Mouse (Mus musculus): ENCODE measurements around the gene Grb2.

The Grb2 gene

GRCm38 (mm10) chr11:115686369-115686768 is 22.0 kb downstream of the Grb2 start:
- no peak for DNase-seq (ENCODE audit: low spot score in 2 of 2)

- no peak for DNase-seq (ENCODE audit: low spot score in 2 of 2)
These were observed 22.4 kb downstream of the Grb2 start for GRCm38 (mm10) chr11:115685954-115686353.

- no peak for DNase-seq (ENCODE audit: low spot score in 2 of 2)
These were observed 23.5 kb downstream of the Grb2 start for GRCm38 (mm10) chr11:115684877-115685276.

- DNase-seq (ENCODE audit: low spot score in 2 of 2) = no peak
These were observed 25.1 kb downstream of the Grb2 start for GRCm38 (mm10) chr11:115683326-115683725.

- DNase-seq (ENCODE audit: low spot score in 2 of 2) = no peak
These were observed 26.0 kb downstream of the Grb2 start for GRCm38 (mm10) chr11:115682411-115682810.

- DNase-seq (ENCODE audit: low spot score in 2 of 2) = no peak
These were observed 28.7 kb downstream of the Grb2 start for GRCm38 (mm10) chr11:115679554-115680238.

GRCm38 (mm10) chr11:115678861-115679260 is 29.5 kb downstream of the Grb2 start:
- no peak for DNase-seq (ENCODE audit: low spot score in 2 of 2)

GRCm38 (mm10) chr11:115677511-115677910 is 30.9 kb downstream of the Grb2 start:
- DNase-seq (ENCODE audit: low spot score in 2 of 2) = no peak

GRCm38 (mm10) chr11:115676738-115677137 is 31.7 kb downstream of the Grb2 start:
- no peak for DNase-seq (ENCODE audit: low spot score in 2 of 2)

- DNase-seq (ENCODE audit: low spot score in 2 of 2) = peak in 1 of 2 experiments; percentile 46
These were observed 34.0 kb downstream of the Grb2 start for GRCm38 (mm10) chr11:115674235-115674865.

GRCm38 (mm10) chr11:115673471-115674234 is 34.7 kb downstream of the Grb2 start:
- DNase-seq (ENCODE audit: low spot score in 2 of 2) = no peak

GRCm38 (mm10) chr11:115672226-115672987 is 36.0 kb downstream of the Grb2 start:
- DNase-seq (ENCODE audit: low spot score in 2 of 2) = no peak

GRCm38 (mm10) chr11:115670451-115671050 is 37.8 kb downstream of the Grb2 start:
- DNase-seq (ENCODE audit: low spot score in 2 of 2) = peak in 1 of 2 experiments; percentile 65

- no peak for DNase-seq (ENCODE audit: low spot score in 2 of 2)
These were observed 44.6 kb downstream of the Grb2 start for GRCm38 (mm10) chr11:115663676-115664335.

- DNase-seq (ENCODE audit: low spot score in 2 of 2) = no peak
These were observed 48.0 kb downstream of the Grb2 start for GRCm38 (mm10) chr11:115660376-115660775.

- no peak for DNase-seq (ENCODE audit: low spot score in 2 of 2)
These were observed 49.9 kb downstream of the Grb2 start for GRCm38 (mm10) chr11:115658521-115658920.

GRCm38 (mm10) chr11:115654128-115654527 is 54.3 kb downstream of the Grb2 start:
- no peak for DNase-seq (ENCODE audit: low spot score in 2 of 2)

- DNase-seq (ENCODE audit: low spot score in 2 of 2) = no peak
These were observed 55.2 kb downstream of the Grb2 start for GRCm38 (mm10) chr11:115653194-115653593.

GRCm38 (mm10) chr11:115651680-115652079 is 56.7 kb downstream of the Grb2 start:
- no peak for DNase-seq (ENCODE audit: low spot score in 2 of 2)

GRCm38 (mm10) chr11:115649706-115650105 is 58.7 kb downstream of the Grb2 start:
- no peak for DNase-seq (ENCODE audit: low spot score in 2 of 2)

GRCm38 (mm10) chr11:115647459-115647858 is 60.9 kb downstream of the Grb2 start:
- DNase-seq (ENCODE audit: low spot score in 2 of 2) = no peak
